Mouse (Mus musculus) heart, embryonic 12.5 days (tissue): ENCODE results near the gene Rnft2. TPM values are rescaled to one million over a fixed set of nuclear protein-coding genes. Genes with fewer than 3 reads are reported as not detected.

Experiments
- ATAC-seq: fragments of 200-750 bp; cut with Nextera tagmentation; 2 replicates; pipeline ENCODE4 v1.8.0; 2017; ENCODE audit warnings: moderate TSS enrichment, moderate library complexity; ENCODE audit not compliant: insufficient number of reproducible peaks, low FRiP score
- H3K27ac ChIP-seq: fragments of 300-500 bp; sonication (generic); 2 replicates; pipeline ENCODE4 v1.5.1; 2016; ENCODE audit warnings: mild to moderate bottlenecking, moderate library complexity; ENCODE audit not compliant: poor library complexity, severe bottlenecking
- H3K27me3 ChIP-seq: fragments of 300-500 bp; sonication (generic); replicated peaks from 2 replicates; pipeline ENCODE4 v1.6.1; 2016; ENCODE audit warnings: mild to moderate bottlenecking, moderate library complexity
- H3K36me3 ChIP-seq: fragments of 300-500 bp; sonication (generic); 2 replicates; pipeline ENCODE4 v1.6.1; 2016; ENCODE audit warnings: mild to moderate bottlenecking, moderate library complexity
- H3K4me1 ChIP-seq: fragments of 300-500 bp; sonication (generic); replicated peaks from 2 replicates; pipeline ENCODE4 v1.6.1; 2016; ENCODE audit warnings: mild to moderate bottlenecking
- H3K4me2 ChIP-seq: fragments of 300-500 bp; sonication (generic); 2 replicates; pipeline ENCODE4 v1.6.1; 2016; ENCODE audit warnings: mild to moderate bottlenecking, moderate library complexity
- H3K4me3 ChIP-seq: fragments of 300-500 bp; sonication (generic); 2 replicates; pipeline ENCODE4 v1.5.1; 2016; ENCODE audit warnings: mild to moderate bottlenecking
- H3K9ac ChIP-seq: fragments of 300-500 bp; sonication (generic); 2 replicates; pipeline ENCODE4 v1.6.1; 2016; ENCODE audit warnings: mild to moderate bottlenecking, moderate library complexity
- H3K9me3 ChIP-seq: fragments of 300-500 bp; sonication (generic); replicated peaks from 2 replicates; pipeline ENCODE4 v1.6.1; 2016; ENCODE audit warnings: mild to moderate bottlenecking, moderate library complexity
- WGBS: fragments of 180-500 bp; shearing (Covaris S2); methylation state at CpG from one replicate; pipeline ENCODE4 v1.1.7; 2016; 5-methylcytosine and 5-hydroxymethylcytosine counted together
- polyA plus RNA-seq: library from polyadenylated mRNA; unstranded; fragments of >200 nt; fragmentation: Nextera tagmentation; extraction: Ambion mirVana; gene quantifications from 2 replicates; pipeline ENCODE4 v1.2.1, GENCODE M21; 2016

The Rnft2 gene
- polyA plus RNA-seq, 1 experiment from 2014 or later = 2.0 TPM

GRCm38 (mm10) chr5:118154839-118155564, 89.9 kb downstream of the Rnft2 start, which contains the start of gene Fbxw8:
Fbxw8 (minus strand) TSS chr5:118155464.
- Histone ChIP-seq H3K27me3 (0 out of 2 replicates have a peak, but pooled peaks cover 4% of the 10 kb centered on the region), H3K4me2 (peak within 1 kb of the TSS; percentile 92), H3K9ac (peak within 1 kb of the TSS; percentile 90), H3K4me1 (peaks cover 40% of the 10 kb centered on the region), H3K36me3 (peaks cover 13% of the 10 kb centered on the region), H3K27ac (peak within 1 kb of the TSS; percentile 60), H3K9me3 (no peaks in the 10 kb centered on the region), H3K4me3 (peak within 1 kb of the TSS; percentile 82)
- WGBS = under 1% methylated on average over 67 of the region's 67 CpGs
- peak; percentile 84 for ATAC-seq

- WGBS = 40% methylated on average over 3 of the region's 3 CpGs
- no peaks in the 10 kb centered on the region for H3K9me3 ChIP-seq
- H3K4me1 ChIP-seq = peaks cover 76% of the 10 kb centered on the region
- H3K27me3 ChIP-seq = no peaks in the 10 kb centered on the region
- H3K4me2 ChIP-seq = no peak overlapping the region
- H3K36me3 ChIP-seq = peaks cover 13% of the 10 kb centered on the region
- ATAC-seq = no peak
- no peak overlapping the region for H3K4me3 ChIP-seq
- H3K27ac ChIP-seq = peak overlapping the region; percentile 5; the same call in 1 of the 2 replicates
- no peak overlapping the region for H3K9ac ChIP-seq
Observed at GRCm38 (mm10) chr5:118149711-118150110, 95.2 kb downstream of the Rnft2 start.

- no peak for ATAC-seq
- Histone ChIP-seq H3K36me3 (peaks cover 20% of the 10 kb centered on the region), H3K9ac (0 out of 2 replicates have a peak overlapping the region, but pooled peaks have one; percentile 7), H3K4me3 (no peak overlapping the region), H3K27me3 (no peaks in the 10 kb centered on the region), H3K4me1 (peaks cover 71% of the 10 kb centered on the region), H3K27ac (no peak overlapping the region), H3K9me3 (no peaks in the 10 kb centered on the region), H3K4me2 (no peak overlapping the region)
- 65% methylated on average over 10 of the region's 10 CpGs for WGBS
Observed at GRCm38 (mm10) chr5:118147264-118147663, 97.7 kb downstream of the Rnft2 start.

- 35% methylated on average over 15 of the region's 15 CpGs for WGBS
- no peaks in the 10 kb centered on the region for H3K9me3 ChIP-seq
- peaks cover 20% of the 10 kb centered on the region for H3K36me3 ChIP-seq
- H3K9ac ChIP-seq = no peak overlapping the region
- H3K27ac ChIP-seq = peak overlapping the region; percentile 26; the same call in 1 of the 2 replicates
- peaks cover 70% of the 10 kb centered on the region for H3K4me1 ChIP-seq
- peak overlapping the region; percentile 38 for H3K4me2 ChIP-seq
- peak; percentile 51; the same call in 1 of the 2 replicates for ATAC-seq
- H3K27me3 ChIP-seq = no peaks in the 10 kb centered on the region
- H3K4me3 ChIP-seq = no peak overlapping the region
Observed at GRCm38 (mm10) chr5:118145999-118146679, 98.8 kb downstream of the Rnft2 start.

GRCm38 (mm10) chr5:118145458-118145857, 99.5 kb downstream of the Rnft2 start:
- Histone ChIP-seq H3K9ac (no peak overlapping the region), H3K27me3 (no peaks in the 10 kb centered on the region), H3K9me3 (no peaks in the 10 kb centered on the region), H3K4me3 (no peak overlapping the region), H3K27ac (0 out of 2 replicates have a peak overlapping the region, but pooled peaks have one; percentile 26), H3K36me3 (peaks cover 25% of the 10 kb centered on the region), H3K4me1 (peaks cover 69% of the 10 kb centered on the region), H3K4me2 (no peak overlapping the region)
- no peak for ATAC-seq
- 95% methylated on average over 3 of the region's 3 CpGs for WGBS

- Histone ChIP-seq H3K4me3 (no peak overlapping the region), H3K9me3 (no peaks in the 10 kb centered on the region), H3K4me2 (no peak overlapping the region), H3K36me3 (peaks cover 27% of the 10 kb centered on the region), H3K27ac (no peak overlapping the region), H3K27me3 (no peaks in the 10 kb centered on the region), H3K9ac (peak overlapping the region; percentile 44; the same call in 1 of the 2 replicates), H3K4me1 (peaks cover 62% of the 10 kb centered on the region)
- WGBS = 47% methylated on average over 6 of the region's 6 CpGs
- ATAC-seq = no peak
Observed at GRCm38 (mm10) chr5:118144770-118145169, 100.1 kb downstream of the Rnft2 start.

GRCm38 (mm10) chr5:118144327-118144726, 100.6 kb downstream of the Rnft2 start:
- WGBS = 78% methylated on average over 4 of the region's 4 CpGs
- no peak for ATAC-seq
- H3K4me2 ChIP-seq = no peak overlapping the region

GRCm38 (mm10) chr5:118143211-118144026, 101.5 kb downstream of the Rnft2 start:
- 81% methylated on average over 12 of the region's 12 CpGs for WGBS
- Histone ChIP-seq H3K27ac (no peak overlapping the region), H3K4me2 (no peak overlapping the region), H3K36me3 (peaks cover 39% of the 10 kb centered on the region), H3K4me1 (peaks cover 53% of the 10 kb centered on the region), H3K9ac (no peak overlapping the region), H3K27me3 (no peaks in the 10 kb centered on the region), H3K4me3 (no peak overlapping the region), H3K9me3 (no peaks in the 10 kb centered on the region)
- no peak for ATAC-seq

More at GRCm38 (mm10) chr5:118144327-118144726, 100.6 kb downstream of the Rnft2 start:
- H3K4me3 ChIP-seq = no peak overlapping the region
- H3K36me3 ChIP-seq = peaks cover 31% of the 10 kb centered on the region
- H3K4me1 ChIP-seq = peaks cover 60% of the 10 kb centered on the region
- no peaks in the 10 kb centered on the region for H3K9me3 ChIP-seq
- H3K27ac ChIP-seq = no peak overlapping the region
- H3K9ac ChIP-seq = peak overlapping the region; percentile 44; the same call in 1 of the 2 replicates
- H3K27me3 ChIP-seq = no peaks in the 10 kb centered on the region

- H3K4me1 ChIP-seq = peaks cover 45% of the 10 kb centered on the region
- no peak overlapping the region for H3K4me3 ChIP-seq
- H3K9ac ChIP-seq = no peak overlapping the region
- peaks cover 46% of the 10 kb centered on the region for H3K36me3 ChIP-seq
- no peak overlapping the region for H3K27ac ChIP-seq
- 87% methylated on average over 8 of the region's 8 CpGs for WGBS
- H3K4me2 ChIP-seq = no peak overlapping the region
- no peaks in the 10 kb centered on the region for H3K27me3 ChIP-seq
- ATAC-seq = no peak
- H3K9me3 ChIP-seq = no peaks in the 10 kb centered on the region
Observed at GRCm38 (mm10) chr5:118142471-118142870, 102.4 kb downstream of the Rnft2 start.
